Mouse (Mus musculus) ES-Bruce4 (cell line): ENCODE measurements around the gene Ins2.

Experiments used
- CTCF ChIP-seq: IDR thresholded peaks from one replicate; pipeline ENCODE4 v1.8.1; 2011; ENCODE audit warnings: low read depth, low read length
- POLR2A ChIP-seq: IDR thresholded peaks from one replicate; pipeline ENCODE4 v1.8.1; 2011; ENCODE audit warnings: low read length; ENCODE audit not compliant: insufficient read depth

DNA sequence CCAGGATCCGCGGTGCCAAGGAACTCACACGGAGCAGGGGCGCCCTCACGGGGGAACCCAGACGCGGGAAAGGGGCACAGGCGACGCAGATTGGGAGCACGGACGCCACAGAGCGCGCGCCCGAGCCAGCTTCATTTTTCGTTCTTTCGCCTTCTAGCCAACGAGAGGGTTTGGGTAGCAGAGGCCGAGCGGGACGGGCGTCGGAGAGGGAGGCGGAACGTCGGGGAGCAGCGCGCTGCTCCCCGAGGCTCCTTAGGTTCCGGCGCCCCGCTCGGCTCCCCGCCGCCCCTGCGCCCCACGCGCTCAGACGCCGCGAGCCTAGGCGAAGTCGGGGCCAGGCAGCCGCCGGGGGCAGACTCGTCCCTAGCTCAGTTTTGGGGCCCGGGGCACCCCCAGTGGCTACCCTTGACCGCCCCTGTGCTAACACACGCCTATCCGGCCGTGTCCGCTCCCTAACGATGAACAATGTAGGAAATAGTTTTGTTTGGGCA lies 79.2 kb downstream of the Ins2 start:
- TF ChIP-seq CTCF (no peak), POLR2A (no peak)
